Mouse (Mus musculus): ENCODE measurements around the gene Gse1.

Gene Gse1

DNA sequence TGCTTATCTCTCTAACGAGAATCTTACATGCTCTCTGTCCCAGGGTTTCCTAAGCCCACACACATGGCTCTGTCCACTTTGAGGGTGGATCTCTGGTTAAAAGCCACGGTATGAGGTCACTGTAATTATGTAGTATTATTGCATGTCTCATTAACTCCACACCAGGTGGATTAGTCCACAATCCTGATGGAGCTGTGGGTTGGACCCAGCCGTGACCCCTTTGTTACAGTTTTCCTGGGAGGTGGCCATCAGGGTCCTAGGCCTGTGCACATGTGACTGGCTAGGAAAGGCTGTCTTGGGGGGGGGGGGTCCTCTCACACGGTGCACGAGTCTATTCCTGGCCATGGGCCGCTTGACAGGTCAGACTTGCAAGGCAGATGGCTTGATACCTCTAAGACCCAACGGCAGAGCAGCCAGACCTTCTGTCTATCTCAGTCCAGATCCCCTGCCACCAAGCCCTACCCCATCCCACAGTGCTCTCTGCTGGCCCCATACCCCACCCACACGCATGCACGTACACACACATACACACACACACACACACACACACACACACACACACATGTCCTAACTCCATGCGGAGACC, 77.6 kb downstream of the Gse1 start:
- no peak for DNase-seq

DNA sequence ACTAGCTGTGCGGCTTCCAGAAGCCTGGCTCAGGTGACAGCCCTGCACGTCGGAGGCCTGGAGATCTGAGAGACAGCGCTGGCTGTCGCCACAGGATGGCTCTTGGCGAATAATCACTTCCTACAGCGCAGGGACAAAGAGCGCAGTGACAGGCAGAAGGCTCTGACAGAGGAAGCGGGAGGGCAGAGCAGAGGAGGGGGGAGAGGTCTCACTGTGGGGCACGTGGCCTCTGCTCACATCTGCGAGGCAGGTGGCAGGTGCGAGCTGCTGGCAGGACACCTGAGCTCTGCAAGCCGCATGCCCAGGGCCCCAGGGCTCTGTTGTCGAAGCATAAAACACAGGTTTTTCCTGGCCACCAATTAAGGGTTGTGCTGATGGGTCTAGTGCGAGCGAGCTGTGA, 78.8 kb downstream of the Gse1 start:
- DNase-seq, result no peak

DNA sequence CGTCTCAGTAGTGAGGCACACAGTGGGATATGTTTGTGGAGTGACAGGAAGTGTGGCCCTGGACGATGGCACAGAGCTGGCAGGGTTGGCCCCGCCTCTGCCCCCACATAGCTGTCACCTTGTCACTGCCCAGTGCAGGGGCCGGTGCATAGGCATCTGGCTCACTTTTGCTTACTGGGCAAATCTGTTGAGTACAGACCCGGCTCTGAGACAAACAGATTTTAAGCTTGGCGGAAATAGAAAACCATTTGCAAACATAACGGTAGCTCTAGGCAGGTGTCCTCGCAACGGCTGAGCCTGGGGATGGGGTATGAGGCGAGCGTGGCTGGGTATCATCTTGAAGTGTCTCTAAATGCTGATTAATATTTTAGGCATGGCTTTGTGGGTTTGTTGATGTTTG, 79.3 kb downstream of the Gse1 start:
- no peak for DNase-seq

DNA sequence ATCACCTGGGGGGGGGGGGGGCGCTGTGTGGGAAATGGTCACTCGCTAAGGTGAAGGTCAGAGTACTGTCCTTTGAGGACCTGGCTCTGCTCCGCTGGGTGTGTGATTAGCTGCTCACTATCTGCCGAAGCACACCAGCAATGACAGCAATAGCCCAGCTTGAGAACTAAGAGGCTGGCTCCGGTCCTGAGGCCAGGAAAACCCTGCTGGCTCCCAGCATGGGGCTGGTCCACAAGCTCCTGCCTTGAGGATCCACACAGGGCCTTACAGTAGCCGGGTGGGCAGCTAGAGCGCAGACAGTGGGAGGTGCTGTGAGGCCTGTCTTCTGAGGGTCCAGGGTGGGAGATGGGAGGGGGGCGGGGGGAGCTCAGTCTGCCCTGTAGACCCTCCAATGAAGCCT, 79.9 kb downstream of the Gse1 start:
- no peak for DNase-seq

DNA sequence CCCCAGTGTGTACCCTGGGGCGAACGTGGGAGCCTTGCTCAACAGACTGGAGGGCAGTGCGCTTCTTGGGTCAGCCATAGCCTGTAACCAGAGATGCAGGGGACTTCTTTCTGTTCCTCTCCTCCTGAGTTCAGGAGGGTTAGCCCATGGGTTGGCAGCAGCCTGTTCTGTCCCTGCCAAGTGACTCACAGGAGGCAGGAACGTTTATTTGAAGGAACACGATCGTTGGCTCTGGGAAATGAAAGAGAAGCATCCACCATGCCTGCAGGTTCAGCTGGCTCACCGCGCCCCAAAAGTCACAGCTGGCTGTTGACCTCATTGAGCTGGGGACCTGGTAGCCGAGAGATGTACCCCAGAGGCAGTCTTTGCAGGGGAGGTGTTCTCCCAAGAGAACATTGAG, 80.3 kb downstream of the Gse1 start:
- DNase-seq, result no peak

DNA sequence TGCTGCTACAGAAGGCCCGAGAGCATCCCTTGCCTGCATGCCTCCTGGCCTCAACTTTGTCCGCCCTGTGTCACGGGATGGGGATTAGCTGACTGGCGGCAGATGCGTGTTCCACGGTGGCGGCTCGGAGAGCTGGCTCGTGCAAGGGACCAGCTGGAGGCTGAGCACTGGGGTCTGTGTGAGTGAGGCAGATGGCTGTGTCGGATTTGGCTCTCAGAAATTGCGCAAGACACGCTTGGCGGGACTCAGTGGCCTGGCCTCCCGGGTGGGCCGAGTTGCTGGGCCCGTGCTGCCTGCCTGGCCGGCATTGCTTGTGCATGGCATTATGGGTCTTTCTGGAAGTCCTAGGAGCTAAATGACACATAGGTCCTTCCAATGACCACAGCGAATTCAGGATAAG, 81.1 kb downstream of the Gse1 start:
- no peak for DNase-seq

DNA sequence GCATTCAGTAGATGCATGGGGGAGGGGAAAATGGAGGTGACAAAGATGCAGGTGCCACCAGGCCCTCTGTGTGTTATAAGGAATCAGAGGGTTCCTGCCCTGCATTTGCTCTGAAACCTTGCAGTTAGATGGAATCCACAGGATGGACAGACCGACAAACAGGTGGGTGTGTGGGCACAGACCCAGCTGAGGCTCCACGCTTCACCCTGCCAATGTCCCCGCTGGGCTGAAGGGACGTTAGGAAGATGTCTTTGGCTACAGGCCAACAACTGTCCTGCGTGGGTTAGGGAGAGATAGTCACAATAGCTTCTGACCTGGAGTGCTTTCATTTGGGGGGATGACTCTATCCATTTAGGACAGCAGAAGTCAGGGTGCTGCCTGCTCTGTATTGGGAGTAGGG, 81.8 kb downstream of the Gse1 start:
- no peak for DNase-seq

DNA sequence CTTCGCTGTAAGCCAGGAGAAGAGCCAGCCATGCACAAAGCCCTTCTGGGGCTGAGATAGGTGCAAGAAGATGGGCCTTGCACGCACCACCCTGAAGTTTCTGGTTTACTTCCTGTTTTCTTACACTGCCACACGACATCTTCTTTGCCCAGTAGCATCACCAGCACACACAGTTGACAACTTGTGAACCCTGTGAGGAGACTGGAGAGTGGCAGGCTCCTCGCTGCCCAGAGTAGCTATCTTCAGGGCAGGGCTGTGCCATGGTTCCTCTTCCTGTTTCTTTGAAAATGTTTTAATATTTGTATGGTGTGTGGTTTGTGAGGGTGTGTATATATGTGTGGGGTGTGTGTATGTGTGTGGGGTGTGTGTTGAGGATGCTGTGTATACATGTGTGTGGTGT, 84.2 kb downstream of the Gse1 start:
- no peak for DNase-seq

DNA sequence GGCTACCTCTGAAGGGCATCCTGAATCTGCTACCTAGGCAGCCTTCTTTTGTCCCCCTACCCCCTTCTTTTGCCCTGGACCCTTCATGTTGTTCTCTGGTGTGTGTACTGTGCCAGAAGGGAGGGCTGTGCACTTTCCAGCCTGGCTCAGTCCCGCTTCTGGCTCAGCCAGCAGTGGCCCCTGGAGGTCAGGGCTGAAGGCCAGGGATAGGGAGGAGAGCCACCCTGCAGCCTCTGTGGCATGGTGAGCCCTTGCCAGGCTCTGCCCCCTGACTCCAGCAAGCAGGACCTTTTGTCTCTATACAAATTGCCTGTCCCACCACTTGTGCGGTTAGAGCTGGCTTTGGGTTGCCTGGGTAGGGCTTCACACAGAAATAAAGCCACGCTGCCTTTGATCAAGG, 85.4 kb downstream of the Gse1 start:
- no peak for DNase-seq

DNA sequence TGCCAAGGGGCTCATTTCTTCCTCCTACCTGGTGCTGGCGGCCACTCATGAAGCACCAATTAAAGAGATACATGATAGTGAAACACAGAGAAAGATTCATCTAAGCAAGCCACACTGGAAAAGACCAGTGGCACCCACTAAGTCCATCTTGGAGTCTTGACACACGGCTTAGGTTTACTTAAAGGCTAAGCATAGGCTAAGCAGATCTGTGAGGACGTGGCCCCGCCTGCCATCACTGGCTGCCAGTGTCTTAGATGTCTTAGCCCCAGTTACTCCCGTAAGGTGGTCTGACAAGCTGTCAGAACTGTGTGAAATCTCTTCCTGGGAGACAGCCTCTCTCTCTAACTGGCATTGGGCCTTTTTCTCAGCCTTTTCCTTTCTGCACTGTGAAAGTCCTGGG, 86.7 kb downstream of the Gse1 start:
- no peak for DNase-seq

DNA sequence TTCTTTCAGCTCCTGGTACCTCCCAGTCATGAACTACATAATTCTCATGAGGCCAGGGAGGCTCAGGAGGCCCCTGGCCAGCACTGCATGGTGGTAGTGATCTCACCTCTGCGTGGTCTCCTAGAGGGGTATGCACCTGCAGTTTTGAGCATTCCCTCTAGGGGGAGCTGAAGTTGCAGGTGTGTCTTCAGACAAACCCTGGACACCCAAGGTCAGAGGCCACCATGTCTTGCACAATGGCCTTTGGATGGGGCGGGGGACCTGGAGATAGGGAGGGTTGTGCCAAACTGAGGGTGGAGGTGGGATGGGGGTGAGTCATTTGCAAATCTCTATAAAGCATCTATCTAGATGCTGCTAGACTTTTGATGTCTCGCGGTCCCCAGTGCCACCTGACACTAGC, 87.4 kb downstream of the Gse1 start:
- no peak for DNase-seq

DNA sequence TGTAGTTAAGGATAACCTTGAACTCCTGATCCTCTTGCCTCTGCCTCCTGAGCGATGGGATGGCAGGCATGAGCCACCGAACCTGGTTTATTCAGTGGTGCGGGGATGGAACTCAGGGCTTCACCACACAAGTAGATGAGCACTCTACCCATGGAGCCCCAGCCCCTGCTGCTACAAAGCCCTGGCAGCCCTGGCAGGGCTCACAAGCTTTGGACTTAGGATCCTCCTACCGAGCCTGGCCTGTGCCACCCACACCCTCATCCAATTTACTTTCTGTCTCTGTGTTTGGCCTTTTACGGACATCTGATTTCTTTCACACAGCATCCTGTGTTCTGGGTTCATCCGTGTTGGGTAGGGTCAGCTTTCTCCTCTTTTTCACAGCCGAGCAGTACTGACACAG, 88.5 kb downstream of the Gse1 start:
- no peak for DNase-seq

DNA sequence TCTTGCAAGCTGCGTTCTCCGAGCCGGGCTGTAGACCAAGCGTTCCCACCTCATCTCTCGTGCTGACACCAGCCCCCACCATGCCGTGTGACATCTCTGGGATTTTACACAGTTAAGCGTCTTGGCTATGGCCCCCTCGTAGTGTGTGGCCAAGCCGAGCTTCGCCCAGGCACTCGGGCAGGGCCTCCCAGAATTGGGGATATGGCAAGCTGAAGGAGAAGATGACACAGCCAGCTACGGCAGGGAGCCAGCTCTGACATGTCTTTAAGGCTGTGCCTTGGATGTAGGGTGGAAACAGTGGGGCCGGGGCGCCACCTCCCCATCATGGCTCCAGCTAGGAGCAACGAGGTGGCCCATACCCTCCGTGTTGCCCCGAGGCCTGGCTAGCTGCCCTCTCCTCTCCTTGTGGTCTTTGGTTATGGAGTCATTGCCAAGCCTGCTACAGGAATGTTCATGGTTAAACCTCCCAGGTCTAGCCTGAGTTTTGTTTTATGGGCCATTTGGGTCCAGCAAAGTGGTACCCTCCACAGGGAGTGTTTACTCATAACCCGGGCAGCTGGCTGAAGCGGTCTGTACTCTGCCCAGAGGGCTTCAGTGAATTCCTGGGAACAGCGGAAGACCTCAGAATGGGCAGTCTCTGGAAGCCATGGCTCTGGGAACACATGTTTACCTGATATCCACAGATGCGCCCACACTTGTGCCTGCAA, 89.0 kb downstream of the Gse1 start:
- no peak for DNase-seq

DNA sequence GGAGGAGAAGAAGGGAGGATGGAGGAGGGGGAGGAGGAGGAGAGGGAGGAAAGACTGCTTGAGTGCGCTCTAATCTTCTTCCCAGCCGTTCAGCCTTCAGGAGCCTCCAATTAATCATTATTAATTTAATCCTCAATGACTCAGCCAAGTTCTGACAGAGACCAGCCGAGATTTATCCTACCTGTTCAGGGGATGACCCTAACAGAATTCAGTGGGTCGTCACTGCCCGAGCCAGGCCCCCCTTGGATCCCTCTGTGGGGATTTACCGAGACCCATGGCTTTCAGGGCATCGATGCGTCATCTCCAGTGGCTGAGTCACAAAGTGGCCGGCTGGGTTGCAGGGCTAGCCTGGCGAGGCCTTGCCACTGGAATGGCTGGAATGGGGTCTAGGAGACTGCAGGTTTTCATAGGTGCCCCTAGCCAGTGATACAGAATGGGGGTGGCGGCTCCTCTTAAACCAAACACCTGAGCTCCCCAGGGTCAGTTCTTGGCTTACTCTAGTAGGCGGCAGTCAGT, 90.3 kb downstream of the Gse1 start:
- no peak for DNase-seq

DNA sequence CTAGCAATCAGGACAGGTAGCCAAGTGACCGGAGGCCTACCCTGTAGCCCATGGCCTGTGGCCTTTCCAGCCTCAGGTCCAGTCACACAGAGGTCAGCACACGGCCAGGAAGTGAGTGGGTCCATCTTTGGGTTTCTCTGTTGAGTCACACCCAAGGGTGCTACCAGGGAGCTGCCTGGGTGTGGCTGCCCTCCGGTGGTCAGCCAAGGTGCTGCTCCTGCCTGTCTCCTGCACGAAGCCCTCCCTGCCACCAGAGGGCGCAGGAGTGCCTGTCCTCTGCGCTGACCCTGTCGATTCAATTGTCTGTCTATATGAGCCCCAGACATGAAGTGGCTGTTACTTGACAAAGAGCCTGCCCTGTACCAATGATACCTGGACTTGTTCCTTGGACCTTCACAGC, 91.2 kb downstream of the Gse1 start:
- peak; percentile 63 for DNase-seq

DNA sequence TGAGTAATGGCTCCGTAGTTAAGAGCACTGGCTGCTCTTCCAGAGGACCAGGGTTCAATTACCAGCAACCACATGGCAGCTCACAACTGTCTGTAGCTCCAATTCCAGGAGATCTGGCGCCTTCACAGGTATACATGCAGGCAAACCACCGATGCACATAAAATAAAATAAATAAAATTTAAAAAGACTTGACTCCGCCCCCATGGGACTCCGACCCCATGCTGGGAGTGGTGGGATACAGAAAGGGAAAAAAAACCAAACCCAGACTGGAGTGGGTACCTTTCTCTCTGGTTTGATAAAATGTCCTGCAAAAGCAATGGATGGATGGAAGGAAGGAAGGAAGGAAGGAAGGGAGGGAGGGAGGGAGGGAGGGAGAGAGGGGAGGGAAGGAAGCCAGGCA, 91.9 kb downstream of the Gse1 start:
- DNase-seq, result no peak

DNA sequence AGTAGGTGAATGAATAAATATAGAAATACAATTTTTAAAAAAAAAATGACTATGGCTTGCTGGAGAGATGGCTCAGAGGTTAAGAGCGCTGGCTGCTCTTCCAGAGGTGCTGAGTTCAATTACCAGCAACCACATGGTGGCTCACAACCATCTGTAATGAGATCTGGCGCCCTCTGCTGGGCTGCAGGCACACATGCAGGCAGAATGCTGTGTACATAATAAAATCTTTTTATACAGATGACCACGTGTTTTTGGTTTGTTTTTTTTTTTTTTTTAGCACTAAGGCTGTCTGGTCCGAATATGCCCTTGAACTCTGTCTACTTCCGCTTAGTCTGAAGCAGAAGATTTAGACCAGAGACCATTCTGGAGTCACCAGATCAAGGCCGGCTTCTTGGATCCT, 93.5 kb downstream of the Gse1 start:
- DNase-seq, result no peak

DNA sequence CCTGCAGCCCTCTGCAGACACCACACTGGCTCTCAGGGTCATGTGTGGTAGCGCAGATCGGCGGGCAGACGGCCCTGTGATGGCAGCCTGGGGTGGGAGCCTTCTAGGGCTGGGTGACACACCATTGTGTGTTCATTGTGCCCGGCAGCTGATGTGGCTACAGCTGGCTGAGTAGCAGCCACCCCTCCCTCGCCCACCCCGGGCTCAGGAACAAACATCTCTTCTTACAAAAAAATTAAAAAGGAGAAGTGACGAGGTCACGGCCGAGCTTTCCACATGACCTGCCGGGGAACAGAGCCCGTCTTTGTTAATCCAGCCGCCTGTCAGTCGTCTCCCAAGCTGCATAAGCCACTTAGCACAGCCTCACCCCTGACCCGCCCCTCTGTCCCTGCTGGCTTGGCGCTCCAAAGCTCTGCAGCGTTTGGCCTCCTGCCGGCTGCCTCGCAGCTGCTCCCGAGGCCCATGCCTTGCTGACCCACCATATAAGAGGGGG, 94.7 kb downstream of the Gse1 start:
- peak; percentile 60 for DNase-seq

DNA sequence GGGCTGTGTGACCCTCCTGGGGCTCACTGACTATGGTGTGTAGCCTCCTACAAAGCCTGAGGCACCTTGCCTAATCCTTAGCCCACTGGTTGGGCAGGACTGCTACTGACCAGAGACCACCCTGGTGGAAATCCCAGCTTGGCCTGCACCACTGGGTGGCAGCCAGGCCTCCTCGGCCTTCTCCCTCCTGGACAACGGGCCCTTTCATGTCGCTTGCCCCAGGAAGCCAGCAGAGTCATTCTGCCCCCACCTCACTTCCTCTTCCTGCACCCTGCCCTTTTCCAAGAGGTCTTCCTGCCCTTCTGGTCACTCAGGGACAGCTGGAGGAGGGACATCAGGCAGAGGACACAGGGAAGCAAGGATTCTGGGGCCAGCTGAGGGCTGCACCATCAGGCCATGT, 96.3 kb downstream of the Gse1 start:
- peak; percentile 47 for DNase-seq

DNA sequence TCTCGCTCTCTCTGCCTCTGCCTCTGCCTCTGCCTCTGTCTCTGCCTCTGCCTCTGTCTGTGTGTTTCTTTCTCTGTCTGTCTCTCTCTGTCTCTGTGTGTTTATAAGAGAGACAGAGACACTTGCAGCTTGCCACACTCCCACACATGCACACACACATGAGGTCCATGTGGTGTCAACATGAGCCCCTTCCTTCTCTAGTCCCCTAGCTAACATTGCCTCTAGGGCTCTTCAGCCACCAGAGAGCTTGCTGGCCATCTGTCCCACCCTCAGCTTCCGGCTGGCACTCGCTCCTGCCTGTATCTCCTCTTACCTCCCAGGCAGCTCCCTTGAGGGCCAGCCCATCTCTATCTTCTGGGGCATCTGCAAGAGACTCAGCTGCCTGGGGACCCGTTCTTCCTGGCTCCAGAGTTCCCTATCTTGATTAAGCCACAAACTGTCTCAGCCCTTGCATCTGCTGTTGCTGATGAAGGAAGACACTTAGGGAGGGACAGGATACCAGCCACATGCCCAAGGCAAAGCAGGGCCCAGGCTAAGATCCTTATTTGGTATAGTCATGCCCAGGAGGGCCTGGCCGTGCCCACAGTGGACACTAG, 97.0 kb downstream of the Gse1 start:
- DNase-seq, result no peak

DNA sequence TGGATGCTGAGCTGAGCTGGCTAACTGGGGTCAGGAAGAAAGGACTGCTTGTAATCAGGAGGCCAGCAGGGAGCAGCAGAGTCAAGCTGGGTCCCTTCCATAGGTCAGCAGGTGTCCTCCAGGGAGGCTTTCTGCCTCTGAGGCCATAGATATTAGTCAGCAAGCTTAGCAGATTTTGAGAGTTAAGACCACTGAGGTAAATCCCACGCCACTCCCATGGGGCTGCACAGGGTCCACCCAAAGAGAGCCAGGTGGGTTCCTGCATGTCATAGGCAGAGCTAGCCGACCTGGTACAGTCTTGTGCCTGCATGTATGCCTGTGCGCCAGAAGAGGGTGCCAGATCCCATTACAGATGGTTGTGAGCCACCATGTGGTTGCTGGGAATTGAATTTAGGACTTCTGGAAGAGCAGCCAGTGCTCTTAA, 98.9 kb downstream of the Gse1 start:
- DNase-seq, result peak; percentile 53

DNA sequence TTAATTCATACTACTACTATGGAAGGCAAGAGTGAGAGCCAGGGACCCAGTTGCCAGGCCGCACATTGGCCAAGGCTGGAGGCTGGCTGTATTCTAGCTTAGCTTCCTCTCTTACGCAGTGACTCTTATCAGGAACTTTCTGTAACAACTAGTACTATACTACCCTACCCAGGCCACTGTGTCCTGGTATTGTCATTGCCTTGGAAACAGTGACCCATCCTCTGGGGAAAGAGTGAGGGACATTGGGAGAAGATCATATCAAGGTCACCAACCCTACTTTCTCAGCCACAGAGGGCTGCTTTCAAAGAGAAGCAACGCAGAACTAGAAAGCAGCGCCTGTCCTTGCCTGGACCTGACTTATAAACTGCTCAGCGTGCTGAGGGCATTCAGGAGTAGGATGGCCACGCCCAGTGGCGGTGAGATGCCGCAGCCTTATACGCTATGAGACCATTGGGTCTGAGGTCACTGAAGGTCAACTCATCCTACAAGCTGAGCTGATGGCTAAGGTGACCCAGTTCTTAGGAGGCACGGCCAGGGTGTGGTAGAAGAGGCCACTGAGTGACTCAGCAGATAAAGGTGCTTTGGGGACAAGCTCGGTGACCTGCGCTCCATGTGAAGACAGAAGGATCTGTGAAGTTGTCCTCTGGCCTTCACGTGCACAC, 100.2 kb downstream of the Gse1 start:
- DNase-seq, result no peak

DNA sequence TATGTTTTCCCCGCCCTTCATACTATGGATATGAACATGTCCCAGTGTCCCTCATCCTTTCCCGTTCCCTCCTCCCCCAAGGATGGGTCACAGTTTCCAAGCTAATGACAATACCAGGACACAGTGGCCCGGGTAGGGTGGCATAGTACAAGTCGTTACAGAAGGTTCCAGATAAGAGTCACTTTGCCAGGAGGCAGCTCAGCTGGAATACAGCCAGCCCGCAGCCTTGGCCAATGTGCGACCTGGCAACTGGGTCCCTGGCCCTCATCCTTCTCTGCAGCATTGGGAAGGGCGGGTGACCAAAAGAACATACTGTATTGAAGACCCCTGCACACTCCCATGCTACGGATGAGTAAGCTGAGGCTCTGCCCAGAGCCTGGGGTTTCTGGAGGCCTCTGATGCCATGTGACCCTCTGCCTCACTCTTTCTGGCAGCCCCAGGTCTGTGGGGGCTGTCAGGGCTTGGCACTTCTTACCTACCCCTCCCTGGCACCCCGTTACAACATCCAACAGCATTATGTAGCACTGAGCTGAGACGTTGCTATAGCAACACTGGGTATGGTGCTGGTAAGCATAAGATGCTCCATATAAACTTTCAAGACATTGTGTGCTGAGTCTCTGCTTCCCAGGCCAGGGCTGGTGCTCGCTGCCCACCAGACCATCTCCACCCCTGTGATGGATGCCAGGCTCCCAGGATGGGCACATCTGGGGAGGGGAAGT, 100.9 kb downstream of the Gse1 start:
- no peak for DNase-seq

Measured in kidney, adult 11 months (tissue).